Mouse (Mus musculus) heart, embryonic 10.5 days (tissue): ENCODE data around the gene Rcbtb2. TPM values are rescaled to one million over a fixed set of nuclear protein-coding genes. Genes with fewer than 3 reads are reported as not detected.

Experiments
- DNase-seq: peaks from one replicate; pipeline ENCODE4 v3.0.0-alpha.2; 2017; ENCODE audit warnings: low spot score
- H3K27ac ChIP-seq: fragments of 300-500 bp; sonication (generic); 2 replicates; pipeline ENCODE4 v1.5.1; 2016; ENCODE audit warnings: mild to moderate bottlenecking
- H3K27me3 ChIP-seq: fragments of 300-500 bp; sonication (generic); 2 replicates; pipeline ENCODE4 v1.6.1; 2016; ENCODE audit warnings: mild to moderate bottlenecking; ENCODE audit not compliant: poor library complexity, insufficient read depth, severe bottlenecking
- H3K36me3 ChIP-seq: fragments of 300-500 bp; sonication (generic); 2 replicates; pipeline ENCODE4 v1.6.1; 2016; ENCODE audit warnings: mild to moderate bottlenecking, moderate library complexity
- H3K4me1 ChIP-seq: fragments of 300-500 bp; sonication (generic); 2 replicates; pipeline ENCODE4 v1.6.1; 2016; ENCODE audit warnings: mild to moderate bottlenecking
- H3K4me3 ChIP-seq: fragments of 300-500 bp; sonication (generic); 2 replicates; pipeline ENCODE4 v1.5.1; 2016; ENCODE audit warnings: mild to moderate bottlenecking, moderate library complexity
- H3K9me3 ChIP-seq: fragments of 300-500 bp; sonication (generic); 2 replicates; pipeline ENCODE4 v1.6.1; 2016; ENCODE audit warnings: mild to moderate bottlenecking, moderate library complexity
- WGBS: fragments of 180-500 bp; shearing (Covaris S2); methylation state at CpG from one replicate; pipeline ENCODE4 v1.1.7; 2016; 5-methylcytosine and 5-hydroxymethylcytosine counted together
- polyA plus RNA-seq: library from polyadenylated mRNA; unstranded; fragments of >200 nt; fragmentation: Nextera tagmentation; extraction: Ambion mirVana; gene quantifications from 2 replicates; pipeline ENCODE4 v1.2.1, GENCODE M21; 2016

Gene Rcbtb2
- polyA plus RNA-seq, 1 experiment from 2014 or later: 99.9 TPM

DNA sequence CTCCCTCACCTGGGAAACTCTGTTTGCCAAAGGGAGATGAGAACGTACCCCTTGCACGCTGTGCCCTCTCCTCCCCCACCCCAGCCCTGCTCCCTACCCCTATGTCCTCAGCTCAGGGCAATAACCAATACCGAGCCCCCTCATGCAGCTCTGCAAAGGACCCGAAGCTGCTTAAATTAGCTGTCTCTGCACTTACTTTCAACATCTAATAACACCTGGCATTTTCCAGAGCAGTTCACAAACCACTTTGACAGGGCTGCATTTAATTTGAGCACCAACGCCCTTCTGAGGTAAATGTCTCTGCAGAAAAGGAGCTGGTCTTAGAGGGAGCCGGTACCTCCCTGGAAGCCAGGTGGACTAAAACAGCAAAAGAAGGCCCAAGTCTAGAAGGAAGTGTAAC is 3.4 kb upstream of the Rcbtb2 start:
- Histone ChIP-seq H3K4me1 (peaks cover 14% of the 10 kb centered on the region), H3K9me3 (no peaks in the 10 kb centered on the region), H3K36me3 (no peaks in the 10 kb centered on the region), H3K27me3 (no peaks in the 10 kb centered on the region), H3K4me3 (no peak overlapping the region), H3K27ac (no peak overlapping the region)
- DNase-seq: peak; percentile 55
- WGBS: 42% methylated on average over 6 of the region's 6 CpGs

DNA sequence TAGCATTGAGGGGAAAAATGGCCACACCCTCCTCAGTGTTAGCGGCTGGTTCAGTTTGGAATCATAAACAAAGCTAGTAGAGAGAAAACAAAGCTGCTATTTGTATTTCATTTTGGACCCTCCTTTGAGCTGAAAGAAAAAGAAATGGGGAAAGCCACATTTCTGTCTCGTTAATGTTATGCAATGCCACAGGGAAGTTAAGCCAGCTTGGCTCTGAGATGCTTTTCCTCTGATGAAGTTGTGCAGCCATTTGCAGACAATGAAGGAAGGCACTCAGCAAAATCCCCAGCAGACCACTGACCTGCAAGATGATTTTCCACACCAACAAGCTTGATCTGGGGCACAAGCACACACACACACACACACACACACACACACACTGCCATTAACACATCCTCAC is 2.9 kb upstream of the Rcbtb2 start:
- no peak for DNase-seq
- no peak overlapping the region for H3K4me3 ChIP-seq
- 59% methylated on average over 2 of the region's 2 CpGs for WGBS
- no peaks in the 10 kb centered on the region for H3K9me3 ChIP-seq
- H3K27ac ChIP-seq: no peak overlapping the region
- H3K36me3 ChIP-seq: no peaks in the 10 kb centered on the region
- H3K4me1 ChIP-seq: peaks cover 14% of the 10 kb centered on the region
- H3K27me3 ChIP-seq: no peaks in the 10 kb centered on the region

DNA sequence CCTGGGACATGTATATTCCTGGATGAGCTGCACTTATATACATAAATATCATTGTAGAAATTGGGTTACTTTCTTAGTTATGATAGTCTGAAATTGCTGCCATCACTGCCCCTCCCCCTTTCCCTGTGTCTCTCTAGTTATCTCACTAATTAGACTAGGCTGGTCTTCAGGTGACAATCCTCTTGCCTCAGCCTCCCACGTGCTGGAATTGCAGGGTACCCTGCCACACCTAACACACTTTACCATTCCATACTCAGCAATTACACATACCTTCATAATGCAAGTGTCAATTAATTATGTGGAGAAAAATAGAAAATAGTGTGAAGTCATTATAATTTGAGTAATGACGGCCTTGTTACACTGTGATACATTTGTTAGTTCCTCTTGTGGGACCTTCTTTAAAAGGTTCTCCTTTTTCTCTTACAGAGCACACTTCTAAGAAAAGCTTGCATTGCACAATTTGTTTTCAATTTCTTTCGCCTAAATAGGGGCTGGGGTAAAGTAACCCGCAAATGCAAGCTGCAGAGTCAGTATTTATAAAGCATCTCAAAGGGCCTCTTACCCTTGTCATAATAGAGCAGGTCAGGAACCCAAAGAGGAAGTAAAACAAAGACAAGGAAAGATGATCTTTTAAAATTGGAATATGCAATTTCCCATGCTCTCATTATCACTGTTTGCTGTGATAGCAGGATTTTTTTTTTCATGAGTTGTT is 470 bp upstream of the Rcbtb2 start:
- Histone ChIP-seq H3K27ac (no peak overlapping the region), H3K4me1 (peaks cover 14% of the 10 kb centered on the region), H3K9me3 (no peaks in the 10 kb centered on the region), H3K27me3 (no peaks in the 10 kb centered on the region), H3K4me3 (no peak overlapping the region), H3K36me3 (no peaks in the 10 kb centered on the region)
- DNase-seq: no peak
- 63% methylated on average over 4 of the region's 4 CpGs for WGBS

- DNase-seq: no peak
- peaks cover 14% of the 10 kb centered on the region for H3K4me1 ChIP-seq
- no peaks in the 10 kb centered on the region for H3K36me3 ChIP-seq
- H3K27me3 ChIP-seq: no peaks in the 10 kb centered on the region
- no peaks in the 10 kb centered on the region for H3K9me3 ChIP-seq
- WGBS: 86% methylated on average over 9 of the region's 9 CpGs
- H3K4me3 ChIP-seq: no peak overlapping the region
- no peak overlapping the region for H3K27ac ChIP-seq
Observed at GRCm38 (mm10) chr14:73123381-73123780, 544 bp downstream of the Rcbtb2 start.

DNA sequence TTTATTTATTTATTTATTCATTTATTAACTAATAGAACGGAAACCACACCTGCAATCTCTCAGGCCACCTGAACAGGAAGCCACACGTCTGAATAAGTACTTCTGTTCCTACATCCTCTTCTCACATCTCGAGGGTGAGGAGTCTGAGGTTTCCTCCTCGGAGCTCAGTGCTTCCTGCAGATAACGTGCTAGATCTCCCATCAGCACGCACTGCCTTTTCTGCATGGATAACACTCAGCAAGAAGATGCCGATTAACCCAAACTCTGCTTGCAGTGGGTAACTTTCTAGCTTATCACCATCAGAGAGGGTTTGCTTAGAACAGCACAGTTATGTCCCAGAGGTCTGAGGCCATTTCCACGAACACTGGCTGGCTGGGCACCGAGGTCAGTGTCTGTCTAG is 949 bp downstream of the Rcbtb2 start:
- Histone ChIP-seq H3K27me3 (no peaks in the 10 kb centered on the region), H3K27ac (no peak overlapping the region), H3K9me3 (no peaks in the 10 kb centered on the region), H3K4me3 (no peak overlapping the region), H3K4me1 (peaks cover 11% of the 10 kb centered on the region), H3K36me3 (no peaks in the 10 kb centered on the region)
- DNase-seq: no peak
- WGBS: 49% methylated on average over 9 of the region's 9 CpGs

GRCm38 (mm10) chr14:73130519-73130918 is 7.7 kb downstream of the Rcbtb2 start:
- no peak overlapping the region for H3K27ac ChIP-seq
- whole genome bisulfite sequencing: 57% methylated on average over 5 of the region's 5 CpGs
- no peaks in the 10 kb centered on the region for H3K4me1 ChIP-seq
- no peaks in the 10 kb centered on the region for H3K27me3 ChIP-seq
- no peak overlapping the region for H3K4me3 ChIP-seq
- no peaks in the 10 kb centered on the region for H3K9me3 ChIP-seq
- no peak for DNase-seq
- H3K36me3 ChIP-seq: no peaks in the 10 kb centered on the region

- Histone ChIP-seq H3K36me3 (no peaks in the 10 kb centered on the region), H3K9me3 (no peaks in the 10 kb centered on the region), H3K4me1 (no peaks in the 10 kb centered on the region), H3K4me3 (no peak overlapping the region), H3K27ac (no peak overlapping the region), H3K27me3 (no peaks in the 10 kb centered on the region)
- DNase-seq: no peak
- WGBS: 87% methylated on average over 16 of the region's 16 CpGs
Observed at GRCm38 (mm10) chr14:73131856-73132410, 9.1 kb downstream of the Rcbtb2 start.

- no peaks in the 10 kb centered on the region for H3K36me3 ChIP-seq
- H3K4me1 ChIP-seq: no peaks in the 10 kb centered on the region
- no peaks in the 10 kb centered on the region for H3K9me3 ChIP-seq
- H3K27ac ChIP-seq: no peak overlapping the region
- WGBS: 58% methylated on average over 4 of the region's 4 CpGs
- H3K27me3 ChIP-seq: no peaks in the 10 kb centered on the region
- no peak for DNase-seq
- H3K4me3 ChIP-seq: no peak overlapping the region
Observed at GRCm38 (mm10) chr14:73132731-73133130, 9.9 kb downstream of the Rcbtb2 start.

GRCm38 (mm10) chr14:73137234-73137633 is 14.4 kb downstream of the Rcbtb2 start:
- Histone ChIP-seq H3K27ac (no peak overlapping the region), H3K9me3 (no peaks in the 10 kb centered on the region), H3K4me1 (0 out of 2 replicates have a peak, but pooled peaks cover under 1% of the 10 kb centered on the region), H3K27me3 (no peaks in the 10 kb centered on the region), H3K4me3 (no peak overlapping the region), H3K36me3 (no peaks in the 10 kb centered on the region)
- DNase-seq: no peak
- WGBS: 69% methylated on average over 5 of the region's 5 CpGs

DNA sequence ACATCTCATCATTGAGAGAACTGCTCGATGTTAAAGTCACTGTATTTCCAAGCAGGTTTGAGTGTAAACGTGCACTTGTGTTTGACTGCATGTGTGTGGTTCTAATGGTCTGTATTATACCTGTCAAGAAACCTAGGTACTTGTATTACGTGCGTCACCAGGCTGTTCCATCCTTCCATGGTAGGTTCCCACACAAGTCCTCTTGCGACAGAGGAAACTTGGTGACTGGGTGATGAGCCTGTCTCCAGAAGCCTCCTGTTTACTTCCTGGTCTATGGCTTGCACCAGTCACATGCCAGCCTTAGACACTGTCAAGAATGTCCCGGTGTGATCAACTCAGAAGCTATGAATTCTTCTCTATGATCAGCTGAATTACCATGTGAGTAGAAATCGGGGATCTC is 15.6 kb downstream of the Rcbtb2 start:
- no peaks in the 10 kb centered on the region for H3K36me3 ChIP-seq
- DNase-seq: no peak
- H3K4me1 ChIP-seq: 0 out of 2 replicates have a peak, but pooled peaks cover 4% of the 10 kb centered on the region
- no peak overlapping the region for H3K4me3 ChIP-seq
- no peak overlapping the region for H3K27ac ChIP-seq
- H3K9me3 ChIP-seq: no peaks in the 10 kb centered on the region
- no peaks in the 10 kb centered on the region for H3K27me3 ChIP-seq
- WGBS: 86% methylated on average over 7 of the region's 7 CpGs

DNA sequence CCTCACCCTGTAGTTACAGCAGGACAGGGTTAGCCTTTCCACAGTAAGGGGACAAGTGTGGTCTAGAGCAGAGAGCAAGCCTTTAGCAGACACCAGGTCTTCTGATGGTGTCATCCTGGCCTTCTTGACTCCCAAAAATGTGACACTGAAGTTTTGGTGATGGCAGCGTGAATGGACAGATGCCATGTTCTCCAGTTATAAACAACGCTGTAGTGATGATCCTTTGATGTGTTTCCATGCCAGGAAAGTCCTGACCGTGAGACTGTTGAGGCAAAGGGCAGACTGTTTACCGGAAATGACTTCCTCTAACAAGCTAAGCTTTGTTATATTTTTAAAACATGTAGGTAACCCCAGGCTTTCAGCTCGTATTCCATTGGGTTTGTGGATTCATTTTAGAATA is 17.0 kb downstream of the Rcbtb2 start:
- H3K4me3 ChIP-seq: no peak overlapping the region
- DNase-seq: no peak
- H3K27me3 ChIP-seq: no peaks in the 10 kb centered on the region
- 69% methylated on average over 5 of the region's 5 CpGs for WGBS
- no peak overlapping the region for H3K27ac ChIP-seq
- no peaks in the 10 kb centered on the region for H3K9me3 ChIP-seq
- peaks cover 16% of the 10 kb centered on the region; the same call in 1 of the 2 replicates for H3K4me1 ChIP-seq
- H3K36me3 ChIP-seq: no peaks in the 10 kb centered on the region

- Histone ChIP-seq H3K4me1 (peaks cover 18% of the 10 kb centered on the region; the same call in 1 of the 2 replicates), H3K9me3 (no peaks in the 10 kb centered on the region), H3K4me3 (no peak overlapping the region), H3K36me3 (peaks cover 11% of the 10 kb centered on the region; the same call in 1 of the 2 replicates), H3K27me3 (no peaks in the 10 kb centered on the region), H3K27ac (no peak overlapping the region)
- DNase-seq: no peak
- WGBS: 79% methylated on average over 3 of the region's 3 CpGs
Observed at GRCm38 (mm10) chr14:73141800-73142199, 19.0 kb downstream of the Rcbtb2 start.

- no peaks in the 10 kb centered on the region for H3K27me3 ChIP-seq
- WGBS: 1% methylated on average over 11 of the region's 11 CpGs
- peak overlapping the region; percentile 100 for H3K27ac ChIP-seq
- peaks cover 11% of the 10 kb centered on the region; the same call in 1 of the 2 replicates for H3K36me3 ChIP-seq
- peak; percentile 76 for DNase-seq
- peak overlapping the region; percentile 93 for H3K4me3 ChIP-seq
- no peaks in the 10 kb centered on the region for H3K9me3 ChIP-seq
- peaks cover 18% of the 10 kb centered on the region; the same call in 1 of the 2 replicates for H3K4me1 ChIP-seq
Observed at GRCm38 (mm10) chr14:73142421-73142895, 19.6 kb downstream of the Rcbtb2 start.
